Mouse (Mus musculus) heart, postnatal 4 days (tissue): ENCODE data around the gene Tiprl. TPM values are rescaled to one million over a fixed set of nuclear protein-coding genes. Genes with fewer than 3 reads are reported as not detected.

ENCODE experiments used
- DNase-seq: peaks from one replicate; pipeline ENCODE4 v3.0.0; 2021
- total RNA-seq, 2 experiments: library from RNA; stranded (reverse); gene quantifications; 2 replicates each; pipeline ENCODE4 v1.2.3; 2021

Tiprl gene
- total RNA-seq, 2 experiments from 2014 or later, result 52.2 to 52.7 TPM

GRCm38 (mm10) chr1:165174059-165174616 is 62.7 kb downstream of the Tiprl start:
- DNase-seq, result no peak

GRCm38 (mm10) chr1:165171277-165171676 is 65.5 kb downstream of the Tiprl start:
- DNase-seq, result no peak

GRCm38 (mm10) chr1:165170157-165170556 is 66.6 kb downstream of the Tiprl start:
- no peak for DNase-seq

GRCm38 (mm10) chr1:165169462-165169861 is 67.3 kb downstream of the Tiprl start:
- no peak for DNase-seq

GRCm38 (mm10) chr1:165164920-165165319 is 71.9 kb downstream of the Tiprl start:
- DNase-seq, result no peak

Other genes with a start within 250 kb of the Tiprl start
- not detected for gene Tbx19, start 76.2 kb downstream of the Tiprl start, total RNA-seq
- gene Sft2d2, start 42.6 kb downstream of the Tiprl start, total RNA-seq, result 10 to 100 TPM; 16.6 to 17.4 TPM
- 1 to 10 TPM; 5.8 to 8.0 TPM for gene Gpr161, start 58.8 kb upstream of the Tiprl start, total RNA-seq
- gene Dcaf6, start 223.5 kb upstream of the Tiprl start, total RNA-seq, result 10 to 100 TPM; 59.8 to 65.6 TPM
- gene Mpc2, start 223.6 kb upstream of the Tiprl start, total RNA-seq, result 100 to 1,000 TPM; 309 to 352 TPM
- gene Adcy10, start 248.2 kb upstream of the Tiprl start, total RNA-seq, result under 1 TPM in 1 of 2 experiments, not detected in 1; 0.09 TPM